Mouse (Mus musculus) kidney, adult 8-10 months (tissue): ENCODE results near the gene Olfr382.
"Not testable (repeated sequence)": the region's sequence is repeated elsewhere in the genome, so short reads cannot be mapped to it uniquely, and the experiment has no call there.

Source experiments
- DNase-seq, 2 experiments: peaks; one replicate each; pipeline ENCODE4 v3.0.0; 2022

The Olfr382 gene

GRCm38 (mm10) chr11:73517097-73517496 is at the start of gene Olfr382:
Gene Olfr382 (minus strand): TSS chr11:73517197.
- no peak for DNase-seq

- DNase-seq: not testable (repeated sequence)
Measured at GRCm38 (mm10) chr11:73528971-73529370, 12.0 kb upstream of the Olfr382 start.

GRCm38 (mm10) chr11:73491503-73491902 is 25.5 kb downstream of the Olfr382 start, which contains the start of gene Olfr381:
Gene Olfr381 (minus strand): TSS chr11:73491603.
- no peak for DNase-seq
